In genomic region chr6:88055663-88056062, GRCm38 (mm10) we compare ENCODE assay signal across 21 mouse cellular contexts.
"Had no signal": no experiment of that assay in that cellular context is flagged by ENCODE, and none has a peak within 500 bp of the region (broad histone marks: within the 10 kb centered on the region; RNA-seq: fewer than 3 reads in every experiment).

No protein-coding gene starts in this region.

- H3K9me3 ChIP-seq: heart, embryonic 15.5 days; hindbrain, embryonic 13.5 days; hindbrain, embryonic 15.5 days; limb, embryonic 10.5 days; limb, embryonic 12.5 days; liver, embryonic 13.5 days had no signal

- H3K36me3 ChIP-seq: heart, embryonic 13.5 days; heart, embryonic 15.5 days; hindbrain, embryonic 13.5 days; hindbrain, embryonic 15.5 days; limb, embryonic 10.5 days; limb, embryonic 12.5 days; liver, embryonic 13.5 days had no signal

- H3K4me1 ChIP-seq: heart, embryonic 15.5 days; hindbrain, embryonic 13.5 days; hindbrain, embryonic 15.5 days; limb, embryonic 10.5 days; limb, embryonic 12.5 days had no signal

- DNase-seq: forebrain, postnatal 0 days; gastrocnemius, postnatal 14 days; gastrocnemius, postnatal 36 days; heart, adult 11 months; heart, adult 2 months; heart, postnatal 14 days; heart, postnatal 36 days; kidney, adult 11 months; kidney, postnatal 10 days; layer of hippocampus, adult 9-11 months; layer of hippocampus, postnatal 36 days; liver, embryonic 13.5 days had no signal

- H3K9ac ChIP-seq: forebrain, postnatal 0 days; heart, embryonic 13.5 days; heart, embryonic 15.5 days; hindbrain, embryonic 13.5 days; hindbrain, embryonic 15.5 days; limb, embryonic 12.5 days; liver, embryonic 13.5 days had no signal

- H3K4me2 ChIP-seq: heart, embryonic 11.5 days; heart, embryonic 13.5 days; heart, embryonic 15.5 days; hindbrain, embryonic 13.5 days; hindbrain, embryonic 15.5 days; limb, embryonic 12.5 days; liver, embryonic 13.5 days had no signal

- H3K4me3 ChIP-seq: heart, adult 2 months; heart, embryonic 13.5 days; heart, embryonic 15.5 days; hindbrain, embryonic 13.5 days; hindbrain, embryonic 15.5 days; limb, embryonic 10.5 days; limb, embryonic 12.5 days; liver, embryonic 13.5 days had no signal

- H3K27me3 ChIP-seq: heart, embryonic 15.5 days had no signal

- H3K27ac ChIP-seq: heart, adult 2 months; heart, embryonic 13.5 days; heart, embryonic 15.5 days; hindbrain, embryonic 13.5 days; hindbrain, embryonic 15.5 days; hindbrain, postnatal 0 days; limb, embryonic 10.5 days; limb, embryonic 12.5 days; liver, embryonic 13.5 days had no signal

- ATAC-seq: forebrain, postnatal 0 days; hindbrain, postnatal 0 days; intestine, embryonic 16.5 days had no signal
